Mouse (Mus musculus) adrenal gland (tissue): ENCODE data around the gene 6030468B19Rik.

ENCODE experiments used
- intact Hi-C: fragments of 180-260 bp; cut with DNase I; formaldehyde crosslinking; loops from one replicate; pipeline ENCODE4 v1.15.1; 2025
- long read RNA-seq, 2 experiments: library from polyadenylated mRNA; unstranded; transcript quantifications; one replicate each; pipeline ENCODE4 v2.0.0; 2020; ENCODE audit warnings: borderline replicate concordance in 1 of 2; ENCODE audit not compliant: insufficient replicate concordance in 1 of 2

6030468B19Rik gene
- long read RNA-seq, experiment 1, result 0 reads
- long read RNA-seq, experiment 2, result 0 reads

- intact Hi-C loops, result no loop called here
Observed at GRCm38 (mm10) chr11:117797511-117798159, at the start of gene 6030468B19Rik. Gene 6030468B19Rik (plus strand): TSS chr11:117797660.

- intact Hi-C loops, result no loop called here
Observed at GRCm38 (mm10) chr11:117748628-117749027, 48.8 kb upstream of the 6030468B19Rik start.

GRCm38 (mm10) chr11:117749414-117749813 is 48.0 kb upstream of the 6030468B19Rik start:
- intact Hi-C loops, result no loop called here

- intact Hi-C loops, result no loop called here
Observed at GRCm38 (mm10) chr11:117751544-117751943, 45.9 kb upstream of the 6030468B19Rik start.

- intact Hi-C loops, result no loop called here
Observed at GRCm38 (mm10) chr11:117755891-117756290, 41.6 kb upstream of the 6030468B19Rik start.

GRCm38 (mm10) chr11:117759267-117759666 is 38.2 kb upstream of the 6030468B19Rik start:
- intact Hi-C loops, result no loop called here

- intact Hi-C loops, result no loop called here
Observed at GRCm38 (mm10) chr11:117760374-117761119, 36.9 kb upstream of the 6030468B19Rik start.

GRCm38 (mm10) chr11:117761801-117762200 is 35.7 kb upstream of the 6030468B19Rik start:
- intact Hi-C loops, result no loop called here

- intact Hi-C loops, result no loop called here
Observed at GRCm38 (mm10) chr11:117762246-117762645, 35.2 kb upstream of the 6030468B19Rik start.

- intact Hi-C loops, result no loop called here
Observed at GRCm38 (mm10) chr11:117764319-117764718, 33.1 kb upstream of the 6030468B19Rik start.

- intact Hi-C loops, result no loop called here
Observed at GRCm38 (mm10) chr11:117765361-117765760, 32.1 kb upstream of the 6030468B19Rik start.

- intact Hi-C loops, result no loop called here
Observed at GRCm38 (mm10) chr11:117766275-117766674, 31.2 kb upstream of the 6030468B19Rik start.

- intact Hi-C loops, result no loop called here
Observed at GRCm38 (mm10) chr11:117768725-117769682, 28.5 kb upstream of the 6030468B19Rik start.

GRCm38 (mm10) chr11:117769683-117770047 is 27.8 kb upstream of the 6030468B19Rik start:
- intact Hi-C loops, result no loop called here

- intact Hi-C loops, result no loop called here
Observed at GRCm38 (mm10) chr11:117770407-117770806, 27.1 kb upstream of the 6030468B19Rik start.

GRCm38 (mm10) chr11:117772352-117772751 is 25.1 kb upstream of the 6030468B19Rik start:
- intact Hi-C loops, result no loop called here

- intact Hi-C loops, result no loop called here
Observed at GRCm38 (mm10) chr11:117774925-117775324, 22.5 kb upstream of the 6030468B19Rik start.

- intact Hi-C loops, result no loop called here
Observed at GRCm38 (mm10) chr11:117775540-117775939, 21.9 kb upstream of the 6030468B19Rik start.

- intact Hi-C loops, result no loop called here
Observed at GRCm38 (mm10) chr11:117776085-117776792, 21.2 kb upstream of the 6030468B19Rik start.

- intact Hi-C loops, result no loop called here
Observed at GRCm38 (mm10) chr11:117777111-117777510, 20.3 kb upstream of the 6030468B19Rik start.

- intact Hi-C loops, result no loop called here
Observed at GRCm38 (mm10) chr11:117778031-117778430, 19.4 kb upstream of the 6030468B19Rik start.
